Mouse (Mus musculus): ENCODE data around the gene Ptn.

DNA sequence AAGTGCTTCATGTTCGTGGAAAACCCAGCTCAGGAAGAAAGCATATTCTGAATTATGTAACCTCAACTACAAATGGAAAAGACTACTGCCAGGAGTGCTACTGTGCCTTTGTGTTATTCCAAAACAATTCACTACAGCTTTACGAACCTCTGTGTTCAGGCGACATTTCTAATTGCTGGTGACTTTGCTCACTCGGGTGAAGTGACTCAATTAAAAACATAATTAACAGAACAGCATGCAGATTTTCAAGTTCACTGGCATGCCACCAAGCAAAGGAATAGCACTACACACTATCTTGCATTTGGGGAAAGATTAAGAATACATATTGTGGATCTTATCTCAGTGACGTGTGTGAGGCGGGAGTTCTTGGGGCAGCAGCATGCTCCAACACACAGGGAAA, 57.1 kb downstream of the Ptn start:
- TF ChIP-seq CTCF (IDR thresholded peaks at IDR 0.05; ENCODE audit: low read depth, low read length), result no peak
- no peak for TF ChIP-seq POLR2A (IDR thresholded peaks at IDR 0.05; ENCODE audit: borderline replicate concordance, low read depth, low read length)

Measured in bone marrow macrophage, adult 2 months (primary cell).